Mouse (Mus musculus) MEL (cell line): Measurements from ENCODE around the gene Zfp612.

ENCODE experiments used
- CTCF ChIP-seq, 3 experiments: IDR thresholded peaks in 2 of 3; conservative IDR thresholded peaks in 1 of 3; 2 replicates each; pipeline ENCODE4 v1.5.1; 2011 to 2012; ENCODE audit warnings: low read length in 3 of 3, low read depth in 2 of 3, mild to moderate bottlenecking in 2 of 3, improper control_type of control experiment in 1 of 3, inconsistent platforms in 1 of 3, mixed read lengths in 1 of 3, moderate library complexity in 1 of 3; ENCODE audit not compliant: control insufficient read depth in 1 of 3, insufficient read depth in 1 of 3, poor library complexity in 1 of 3, severe bottlenecking in 1 of 3
- MAFK ChIP-seq: IDR thresholded peaks from 2 replicates; pipeline ENCODE4 v1.6.1; 2011; ENCODE audit warnings: low read depth, mild to moderate bottlenecking, low read length, improper control_type of control experiment, borderline replicate concordance
- MAX ChIP-seq: IDR thresholded peaks from 2 replicates; pipeline ENCODE4 v1.6.1; 2011; ENCODE audit warnings: low read length, improper control_type of control experiment
- POLR2A ChIP-seq, 2 experiments: IDR thresholded peaks; 2 replicates each; pipeline ENCODE4 v1.6.1; 2011 to 2012; ENCODE audit warnings: low read length in 2 of 2, mild to moderate bottlenecking in 2 of 2, control low read depth in 1 of 2, improper control_type of control experiment in 1 of 2, low read depth in 1 of 2, moderate library complexity in 1 of 2; ENCODE audit not compliant: control insufficient read depth in 1 of 2, insufficient read depth in 1 of 2, poor library complexity in 1 of 2
- RCOR1 ChIP-seq: IDR thresholded peaks from 2 replicates; pipeline ENCODE4 v1.6.1; 2012; ENCODE audit warnings: low read depth, mild to moderate bottlenecking, inconsistent platforms, low read length, improper control_type of control experiment
- TCF12 ChIP-seq: IDR thresholded peaks from 2 replicates; pipeline ENCODE4 v1.6.1; 2014; ENCODE audit warnings: low read depth, mild to moderate bottlenecking, inconsistent platforms, low read length, improper control_type of control experiment, moderate library complexity
- ZC3H11A ChIP-seq: IDR thresholded peaks from 2 replicates; pipeline ENCODE4 v1.6.1; 2012; ENCODE audit warnings: low read depth, mild to moderate bottlenecking, inconsistent platforms, low read length, improper control_type of control experiment

GRCm38 (mm10) chr8:110140156-110140555 is 60.6 kb downstream of the Zfp612 start:
- no peak for TF ChIP-seq TCF12
- no peak for TF ChIP-seq MAX
- TF ChIP-seq CTCF (IDR thresholded peaks at IDR 0.05 in 2 of 3, conservative IDR thresholded peaks at IDR 0.05 in 1 of 3; ENCODE audit: control insufficient read depth in 1 of 3, insufficient read depth in 1 of 3, low read depth in 2 of 3, low read length in 3 of 3, poor library complexity in 1 of 3, severe bottlenecking in 1 of 3), result no peak
- no peak for TF ChIP-seq RCOR1
- TF ChIP-seq MAFK, result no peak
- no peak for TF ChIP-seq ZC3H11A
- no peak for TF ChIP-seq POLR2A (IDR thresholded peaks at IDR 0.05; ENCODE audit: control insufficient read depth in 1 of 2, insufficient read depth in 1 of 2, low read depth in 1 of 2, low read length in 2 of 2, poor library complexity in 1 of 2)
